Mouse (Mus musculus) testis, adult 2 months (tissue): ENCODE data around the gene Ttc6.

Source experiments
- CTCF ChIP-seq: fragments of 200-500 bp; IDR thresholded peaks from 2 replicates; pipeline ENCODE4 v1.5.1; 2012; ENCODE audit warnings: low read depth, mild to moderate bottlenecking, inconsistent platforms, low read length, moderate library complexity; ENCODE audit not compliant: control insufficient read depth, insufficient read depth, insufficient replicate concordance
- POLR2A ChIP-seq: fragments of 200-500 bp; IDR thresholded peaks from 2 replicates; pipeline ENCODE4 v1.6.1; 2012; ENCODE audit warnings: low read depth, mild to moderate bottlenecking, inconsistent platforms, low read length, moderate library complexity; ENCODE audit not compliant: control insufficient read depth

DNA sequence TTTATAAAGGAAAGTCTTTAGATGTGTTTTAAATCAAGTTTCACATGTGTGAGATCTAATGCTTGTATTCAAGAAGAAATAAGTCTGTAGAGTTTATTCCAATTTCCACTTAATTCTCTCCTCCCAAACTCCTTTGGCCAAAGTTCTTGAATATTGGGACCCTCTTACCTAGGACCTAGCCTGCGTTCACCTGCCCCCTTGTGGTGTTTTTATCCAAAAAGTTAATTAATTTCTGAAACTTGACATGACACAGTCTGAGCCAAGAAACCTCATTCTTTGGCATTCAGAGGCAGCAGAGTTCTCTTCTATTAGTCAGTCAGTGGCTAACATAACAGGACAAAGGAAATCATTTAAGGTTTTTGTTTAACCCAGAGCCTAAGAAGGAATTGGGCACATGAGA is 49.4 kb upstream of the Ttc6 start:
- TF ChIP-seq POLR2A = no peak
- TF ChIP-seq CTCF = no peak
